Comparison of ENCODE assay signal across 8 mouse cellular contexts in genomic region chr11:115933747-115934110, GRCm38 (mm10). TPM values are rescaled to one million over a fixed set of nuclear protein-coding genes. Genes with fewer than 3 reads are reported as not detected.
DNase-seq lines count a peak whose midpoint lies in the region; ATAC-seq and TF ChIP-seq lines count a peak whose summit lies in the region.

No protein-coding gene starts in this region.

- ATAC-seq in embryonic facial prominence, embryonic 14.5 days (ENCODE audit: low read depth) = peak; percentile 38
- ATAC-seq in limb, embryonic 11.5 days (ENCODE audit: insufficient number of reproducible peaks, low FRiP score, low TSS enrichment, low read depth) = peak; percentile 39; the same call in 1 of the 2 replicates
- peak; percentile 60 for ATAC-seq in neural tube, embryonic 13.5 days (ENCODE audit: low read depth)

- H3K4me2 ChIP-seq in embryonic facial prominence, embryonic 14.5 days (ENCODE audit: low read depth, low read length) = peak overlapping the region; percentile 72
- H3K4me2 ChIP-seq in limb, embryonic 11.5 days (ENCODE audit: low read depth, severe bottlenecking) = peak overlapping the region; percentile 76
- peak overlapping the region; percentile 94 for H3K4me2 ChIP-seq in neural tube, embryonic 13.5 days

- peak overlapping the region; percentile 68 for H3K4me3 ChIP-seq in liver, adult 2 months (ENCODE audit: insufficient read depth, low read depth, low read length)
- peak overlapping the region; percentile 71 for H3K4me3 ChIP-seq in embryonic facial prominence, embryonic 14.5 days (ENCODE audit: low read depth, low read length)
- peak overlapping the region; percentile 77 for H3K4me3 ChIP-seq in limb, embryonic 11.5 days (ENCODE audit: low read depth, low read length)
- peak overlapping the region; percentile 93 for H3K4me3 ChIP-seq in neural tube, embryonic 13.5 days

- 0% methylated on average over 16 of the region's 16 CpGs for WGBS in liver, adult 2 months
- WGBS in embryonic facial prominence, embryonic 14.5 days = 0% methylated on average over 16 of the region's 16 CpGs
- WGBS in limb, embryonic 11.5 days = under 1% methylated on average over 16 of the region's 16 CpGs
- whole genome bisulfite sequencing in neural tube, embryonic 13.5 days = under 1% methylated on average over 16 of the region's 16 CpGs

- intact Hi-C loops in left cerebral cortex, postnatal 25 days (cut with DNase I) = loop anchor here (10.0 kb wide), 2 partner anchors 171 to 531 kb away; partner anchors contain the start of gene Qrich2

- DNase-seq in liver, adult 2 months (ENCODE audit: extremely low read depth, low read depth, low spot score) = no peak
- DNase-seq in liver = no peak
- DNase-seq in embryonic facial prominence, embryonic 14.5 days (ENCODE audit: low spot score) = no peak
- no peak for DNase-seq in limb, embryonic 11.5 days (ENCODE audit: low spot score)
- no peak for DNase-seq in left cerebral cortex, postnatal 25 days (ENCODE audit: low spot score in 2 of 2)
- no peak for DNase-seq in cerebellum, adult 8-10 months
- no peak for DNase-seq in kidney, adult 9 months

- no peak for TF ChIP-seq POLR2A in liver, adult 2 months (IDR thresholded peaks at IDR 0.05; ENCODE audit: extremely low read depth, insufficient read depth, low read length)

- H3K79me2 ChIP-seq in liver, adult 2 months (ENCODE audit: control insufficient read depth, insufficient read depth, low read length) = peaks cover 7% of the 10 kb centered on the region; the same call in 1 of the 2 replicates

- no peaks in the 10 kb centered on the region for H3K27me3 ChIP-seq in liver, adult 2 months (ENCODE audit: control insufficient read depth, insufficient read depth, low read length)
- no peaks in the 10 kb centered on the region for H3K27me3 ChIP-seq in embryonic facial prominence, embryonic 14.5 days (replicated peaks; ENCODE audit: control insufficient read depth, insufficient read depth, low read length)
- no peaks in the 10 kb centered on the region for H3K27me3 ChIP-seq in limb, embryonic 11.5 days (ENCODE audit: control insufficient read depth, insufficient read depth, low read length)
- no peaks in the 10 kb centered on the region for H3K27me3 ChIP-seq in neural tube, embryonic 13.5 days

- no peaks in the 10 kb centered on the region for H3K9me3 ChIP-seq in embryonic facial prominence, embryonic 14.5 days (ENCODE audit: control insufficient read depth, low read length)
- no peaks in the 10 kb centered on the region for H3K9me3 ChIP-seq in limb, embryonic 11.5 days (ENCODE audit: control insufficient read depth, low read length)
- no peaks in the 10 kb centered on the region for H3K9me3 ChIP-seq in neural tube, embryonic 13.5 days

- no peak for TF ChIP-seq CTCF in liver, adult 2 months (IDR thresholded peaks at IDR 0.05; ENCODE audit: low read depth, low read length)

- H3K27ac ChIP-seq in liver, adult 2 months (replicated peaks; ENCODE audit: insufficient read depth, low read depth, low read length) = no peak overlapping the region
- peak overlapping the region; percentile 78 for H3K27ac ChIP-seq in embryonic facial prominence, embryonic 14.5 days (replicated peaks; ENCODE audit: low read depth, low read length)
- no peak overlapping the region for H3K27ac ChIP-seq in limb, embryonic 11.5 days (replicated peaks; ENCODE audit: low read depth, low read length)
- peak overlapping the region; percentile 76 for H3K27ac ChIP-seq in neural tube, embryonic 13.5 days (replicated peaks)

- peaks cover 16% of the 10 kb centered on the region for H3K36me3 ChIP-seq in liver, adult 2 months (ENCODE audit: control insufficient read depth, insufficient read depth, low read length)
- peaks cover 33% of the 10 kb centered on the region for H3K36me3 ChIP-seq in embryonic facial prominence, embryonic 14.5 days (ENCODE audit: control insufficient read depth, insufficient read depth, low read length)
- 0 out of 2 replicates have a peak, but pooled peaks cover 4% of the 10 kb centered on the region for H3K36me3 ChIP-seq in limb, embryonic 11.5 days (ENCODE audit: control insufficient read depth, insufficient read depth, low read length)
- H3K36me3 ChIP-seq in neural tube, embryonic 13.5 days = peaks cover 46% of the 10 kb centered on the region

- peak overlapping the region; percentile 69 for H3K9ac ChIP-seq in liver, adult 2 months (ENCODE audit: low read depth, low read length)
- H3K9ac ChIP-seq in embryonic facial prominence, embryonic 14.5 days (ENCODE audit: low read depth, low read length) = peak overlapping the region; percentile 88
- H3K9ac ChIP-seq in limb, embryonic 11.5 days (ENCODE audit: low read length) = peak overlapping the region; percentile 70
- peak overlapping the region; percentile 86 for H3K9ac ChIP-seq in neural tube, embryonic 13.5 days

- peaks cover 4% of the 10 kb centered on the region for H3K4me1 ChIP-seq in liver, adult 2 months (ENCODE audit: control insufficient read depth, insufficient read depth, low read length)
- H3K4me1 ChIP-seq in embryonic facial prominence, embryonic 14.5 days (ENCODE audit: control insufficient read depth, insufficient read depth, low read length) = peaks cover 16% of the 10 kb centered on the region
- H3K4me1 ChIP-seq in limb, embryonic 11.5 days (ENCODE audit: control insufficient read depth, insufficient read depth, low read length) = peaks cover 13% of the 10 kb centered on the region
- peaks cover 39% of the 10 kb centered on the region for H3K4me1 ChIP-seq in neural tube, embryonic 13.5 days (replicated peaks)

RNA-seq across cellular contexts. Expression of gene Recql5, which starts 0.5 kb away (rescaled TPM):
- total RNA-seq in liver, adult 2 months (2014; rRNA removed) = 6.0 and 8.2 TPM in 2 replicates
- 10.0 and 12.3 TPM in 2 replicates for polyA plus RNA-seq in liver, adult 2 months (2012; rRNA removed)
- polyA plus RNA-seq in embryonic facial prominence, embryonic 14.5 days (2014; fragmentation: Nextera tagmentation; extraction: Ambion mirVana) = 13.3 TPM in 2 replicates
- 21.2 and 21.5 TPM in 2 replicates for polyA plus RNA-seq in limb, embryonic 11.5 days (2014; fragmentation: Nextera tagmentation; extraction: Ambion mirVana)
- 22.5 and 23.5 TPM in 2 replicates for polyA plus RNA-seq in neural tube, embryonic 13.5 days (2015; fragmentation: Nextera tagmentation; extraction: Ambion mirVana)
- total RNA-seq in left cerebral cortex, postnatal 25 days (2021) = 10 to 100 TPM; 22.3 to 26.3 TPM

RNA-seq across cellular contexts. Expression of gene Sap30bp, which starts 0.6 kb away (rescaled TPM):
- total RNA-seq in liver, adult 2 months (2014; rRNA removed) = 12.8 and 16.0 TPM in 2 replicates
- polyA plus RNA-seq in liver, adult 2 months (2012; rRNA removed) = 11.2 and 12.7 TPM in 2 replicates
- polyA plus RNA-seq in embryonic facial prominence, embryonic 14.5 days (2014; fragmentation: Nextera tagmentation; extraction: Ambion mirVana) = 30.2 and 36.6 TPM in 2 replicates
- polyA plus RNA-seq in limb, embryonic 11.5 days (2014; fragmentation: Nextera tagmentation; extraction: Ambion mirVana) = 50.7 and 56.2 TPM in 2 replicates
- 57.7 and 59.4 TPM in 2 replicates for polyA plus RNA-seq in neural tube, embryonic 13.5 days (2015; fragmentation: Nextera tagmentation; extraction: Ambion mirVana)
- 10 to 100 TPM; 40.4 to 45.5 TPM for total RNA-seq in left cerebral cortex, postnatal 25 days (2021)

RNA-seq across cellular contexts. Expression of gene Smim6, which starts 21.9 kb away (rescaled TPM):
- total RNA-seq in liver, adult 2 months (2014; rRNA removed) = 0.54 and 0.55 TPM in 2 replicates
- 0.38 and 0.71 TPM in 2 replicates for polyA plus RNA-seq in liver, adult 2 months (2012; rRNA removed)
- polyA plus RNA-seq in embryonic facial prominence, embryonic 14.5 days (2014; fragmentation: Nextera tagmentation; extraction: Ambion mirVana) = 0.71 and 1.4 TPM in 2 replicates
- 0.31 and 0.52 TPM in 2 replicates for polyA plus RNA-seq in limb, embryonic 11.5 days (2014; fragmentation: Nextera tagmentation; extraction: Ambion mirVana)
- polyA plus RNA-seq in neural tube, embryonic 13.5 days (2015; fragmentation: Nextera tagmentation; extraction: Ambion mirVana) = 0.94 and 1.2 TPM in 2 replicates
- not detected for total RNA-seq in left cerebral cortex, postnatal 25 days (2021)

RNA-seq across cellular contexts. Expression of gene Smim5, which starts 34.0 kb away (rescaled TPM):
- total RNA-seq in liver, adult 2 months (2014; rRNA removed) = 0.13 TPM in 1 of 2 replicates, not detected in the other
- polyA plus RNA-seq in liver, adult 2 months (2012; rRNA removed) = 0.14 and 0.38 TPM in 2 replicates
- 16.5 and 20.2 TPM in 2 replicates for polyA plus RNA-seq in embryonic facial prominence, embryonic 14.5 days (2014; fragmentation: Nextera tagmentation; extraction: Ambion mirVana)
- polyA plus RNA-seq in limb, embryonic 11.5 days (2014; fragmentation: Nextera tagmentation; extraction: Ambion mirVana) = 1.3 and 2.0 TPM in 2 replicates
- 0.85 and 1.7 TPM in 2 replicates for polyA plus RNA-seq in neural tube, embryonic 13.5 days (2015; fragmentation: Nextera tagmentation; extraction: Ambion mirVana)
- under 1 TPM in 1 of 2 experiments, not detected in 1; 0.32 TPM for total RNA-seq in left cerebral cortex, postnatal 25 days (2021)

RNA-seq across cellular contexts. Expression of gene Itgb4, which starts 40.8 kb away (rescaled TPM):
- total RNA-seq in liver, adult 2 months (2014; rRNA removed) = 0.34 and 0.65 TPM in 2 replicates
- polyA plus RNA-seq in liver, adult 2 months (2012; rRNA removed) = 0.18 and 0.25 TPM in 2 replicates
- 10.7 and 11.0 TPM in 2 replicates for polyA plus RNA-seq in embryonic facial prominence, embryonic 14.5 days (2014; fragmentation: Nextera tagmentation; extraction: Ambion mirVana)
- 1.0 and 1.5 TPM in 2 replicates for polyA plus RNA-seq in limb, embryonic 11.5 days (2014; fragmentation: Nextera tagmentation; extraction: Ambion mirVana)
- polyA plus RNA-seq in neural tube, embryonic 13.5 days (2015; fragmentation: Nextera tagmentation; extraction: Ambion mirVana) = 1.9 and 2.7 TPM in 2 replicates
- total RNA-seq in left cerebral cortex, postnatal 25 days (2021) = 1 to 10 TPM; 3.7 to 6.6 TPM

Comparison
In these comparisons a context has a peak if more than half of its experiments do, and no peak if none do; other contexts are left out.
1. H3K27ac ChIP-seq: peak in embryonic facial prominence, embryonic 14.5 days (single experiment) and neural tube, embryonic 13.5 days (single experiment); none in liver, adult 2 months (single experiment) and limb, embryonic 11.5 days (single experiment).
2. Peak in every context shown above with its lines, with median percentiles within 50 percentile points of each other: H3K4me3 ChIP-seq, H3K9ac ChIP-seq, ATAC-seq and H3K4me2 ChIP-seq.